Mouse (Mus musculus) central nervous system, embryonic 11.5 days (tissue): ENCODE results near the gene Polr2m. TPM values are rescaled to one million over a fixed set of nuclear protein-coding genes. Genes with fewer than 3 reads are reported as not detected.

Source experiments
- polyA plus RNA-seq: library from polyadenylated mRNA; depleted of rRNA; stranded (reverse); fragments of >200 nt; gene quantifications from 2 replicates; pipeline ENCODE4 v1.2.3, GENCODE M21; 2012; rRNA removed

Gene Polr2m
- 391 and 529 TPM in 2 replicates for polyA plus RNA-seq

GRCm38 (mm10) chr9:71485475-71486094 lies at the start of gene Polr2m:
Gene Polr2m (minus strand): TSS chr9:71485935.

Other genes with a start within 250 kb of the Polr2m start
- gene Myzap, start 106.4 kb upstream of the Polr2m start, polyA plus RNA-seq, result 6.2 and 7.8 TPM in 2 replicates